Mouse (Mus musculus): ENCODE data around the gene Sec16b. TPM values are rescaled to one million over a fixed set of nuclear protein-coding genes. Genes with fewer than 3 reads are reported as not detected.

Sec16b gene
- polyA plus RNA-seq, 1 experiment from 2014 or later = 5.5 TPM

DNA sequence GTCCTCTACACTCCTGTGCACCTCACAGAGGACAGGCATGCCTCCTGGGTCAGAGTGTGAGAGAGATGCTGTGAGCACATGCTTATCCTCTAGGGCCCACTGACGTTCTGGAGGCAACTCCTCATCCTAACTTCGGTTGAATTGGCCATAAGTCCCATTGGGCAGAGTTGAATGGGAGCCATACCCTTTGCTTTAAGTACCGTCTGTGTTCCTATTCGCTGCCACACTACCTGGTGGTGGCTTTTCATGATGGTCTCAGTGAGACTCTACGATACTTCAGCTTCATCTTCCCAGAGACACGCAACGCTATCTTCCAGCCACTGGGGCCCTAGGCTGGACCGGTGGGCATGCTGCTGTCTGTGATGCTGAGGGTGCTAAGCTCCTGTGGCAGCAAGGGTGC, 38.5 kb downstream of the Sec16b start:
- Histone ChIP-seq H3K36me3 (ENCODE audit: control insufficient read depth, insufficient read depth, low read length) (no peaks in the 10 kb centered on the region), H3K4me2 (replicated peaks; ENCODE audit: low read depth) (no peak overlapping the region), H3K9me3 (ENCODE audit: control insufficient read depth, low read length) (no peaks in the 10 kb centered on the region), H3K27me3 (ENCODE audit: control insufficient read depth, insufficient read depth, low read length) (no peaks in the 10 kb centered on the region), H3K27ac (replicated peaks) (no peak overlapping the region), H3K4me1 (replicated peaks; ENCODE audit: control insufficient read depth, insufficient read depth) (no peaks in the 10 kb centered on the region), H3K4me3 (ENCODE audit: low read depth, low read length) (no peak overlapping the region), H3K9ac (ENCODE audit: low read length) (no peak overlapping the region)
- WGBS = 93% methylated on average over 8 of the region's 8 CpGs
- ATAC-seq (ENCODE audit: low FRiP score, low TSS enrichment) = no peak
- DNase-seq (ENCODE audit: low spot score) = no peak
- no peak for TF ChIP-seq CTCF (IDR thresholded peaks at IDR 0.05; ENCODE audit: low read depth)
- no peak for TF ChIP-seq EP300 (optimal IDR thresholded peaks at IDR 0.05)

DNA sequence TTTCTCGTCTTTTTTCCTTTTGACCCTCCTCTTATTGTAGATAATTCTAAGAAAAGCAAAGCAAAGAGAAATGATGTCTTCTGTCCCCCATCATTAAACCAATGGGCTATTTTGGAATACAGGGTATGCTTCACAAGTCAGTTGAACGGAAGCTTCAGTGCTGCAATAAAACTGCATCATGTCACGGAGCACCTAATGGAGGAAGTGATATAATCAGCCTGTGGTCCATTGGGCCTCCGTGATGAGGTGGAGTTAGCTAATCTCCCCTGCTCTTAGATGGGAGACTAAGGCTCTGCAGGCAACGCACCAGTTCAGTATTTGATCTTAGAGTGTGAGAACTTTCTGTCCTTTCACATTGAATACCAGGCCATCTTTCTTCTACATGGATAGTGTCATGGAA, 41.1 kb downstream of the Sec16b start:
- H3K4me1 ChIP-seq (replicated peaks; ENCODE audit: control insufficient read depth, insufficient read depth) = no peaks in the 10 kb centered on the region
- H3K27ac ChIP-seq (replicated peaks) = no peak overlapping the region
- no peak for ATAC-seq (ENCODE audit: low FRiP score, low TSS enrichment)
- no peak overlapping the region for H3K4me3 ChIP-seq (ENCODE audit: low read depth, low read length)
- 77% methylated on average over 5 of the region's 5 CpGs for WGBS
- no peaks in the 10 kb centered on the region for H3K27me3 ChIP-seq (ENCODE audit: control insufficient read depth, insufficient read depth, low read length)
- no peak for TF ChIP-seq CTCF (IDR thresholded peaks at IDR 0.05; ENCODE audit: low read depth)
- TF ChIP-seq EP300 (optimal IDR thresholded peaks at IDR 0.05) = no peak
- H3K36me3 ChIP-seq (ENCODE audit: control insufficient read depth, insufficient read depth, low read length) = no peaks in the 10 kb centered on the region
- DNase-seq (ENCODE audit: low spot score) = no peak
- no peaks in the 10 kb centered on the region for H3K9me3 ChIP-seq (ENCODE audit: control insufficient read depth, low read length)
- H3K4me2 ChIP-seq (replicated peaks; ENCODE audit: low read depth) = no peak overlapping the region
- no peak overlapping the region for H3K9ac ChIP-seq (ENCODE audit: low read length)

DNA sequence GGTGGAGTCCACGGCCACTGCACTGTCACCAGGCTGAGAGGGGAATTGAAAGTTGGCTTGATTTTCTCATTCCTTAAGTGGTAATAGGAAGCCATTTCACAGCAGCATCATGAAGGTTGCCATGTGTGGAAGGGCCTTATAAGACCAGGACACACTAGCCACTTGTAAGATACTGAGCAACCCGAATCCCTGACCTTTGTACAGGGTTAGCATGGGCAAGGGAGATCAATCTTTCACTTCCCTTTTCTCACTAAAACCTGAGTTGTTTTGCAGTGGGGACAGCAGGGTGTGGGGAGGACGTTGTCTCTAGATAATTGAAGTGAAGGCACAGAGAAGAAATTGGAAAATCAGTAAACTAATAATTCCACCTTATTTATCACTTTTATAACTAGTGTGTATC, 43.2 kb downstream of the Sec16b start:
- ATAC-seq (ENCODE audit: low FRiP score, low TSS enrichment) (no peak), DNase-seq (ENCODE audit: low spot score) (no peak)
- 58% methylated on average over 3 of the region's 3 CpGs for WGBS
- no peak for TF ChIP-seq CTCF (IDR thresholded peaks at IDR 0.05; ENCODE audit: low read depth)
- no peak for TF ChIP-seq EP300 (optimal IDR thresholded peaks at IDR 0.05)
- Histone ChIP-seq H3K9ac (ENCODE audit: low read length) (no peak overlapping the region), H3K4me3 (ENCODE audit: low read depth, low read length) (no peak overlapping the region), H3K27ac (replicated peaks) (no peak overlapping the region), H3K27me3 (ENCODE audit: control insufficient read depth, insufficient read depth, low read length) (no peaks in the 10 kb centered on the region), H3K9me3 (ENCODE audit: control insufficient read depth, low read length) (no peaks in the 10 kb centered on the region), H3K36me3 (ENCODE audit: control insufficient read depth, insufficient read depth, low read length) (no peaks in the 10 kb centered on the region), H3K4me2 (replicated peaks; ENCODE audit: low read depth) (no peak overlapping the region), H3K4me1 (replicated peaks; ENCODE audit: control insufficient read depth, insufficient read depth) (no peaks in the 10 kb centered on the region)

DNA sequence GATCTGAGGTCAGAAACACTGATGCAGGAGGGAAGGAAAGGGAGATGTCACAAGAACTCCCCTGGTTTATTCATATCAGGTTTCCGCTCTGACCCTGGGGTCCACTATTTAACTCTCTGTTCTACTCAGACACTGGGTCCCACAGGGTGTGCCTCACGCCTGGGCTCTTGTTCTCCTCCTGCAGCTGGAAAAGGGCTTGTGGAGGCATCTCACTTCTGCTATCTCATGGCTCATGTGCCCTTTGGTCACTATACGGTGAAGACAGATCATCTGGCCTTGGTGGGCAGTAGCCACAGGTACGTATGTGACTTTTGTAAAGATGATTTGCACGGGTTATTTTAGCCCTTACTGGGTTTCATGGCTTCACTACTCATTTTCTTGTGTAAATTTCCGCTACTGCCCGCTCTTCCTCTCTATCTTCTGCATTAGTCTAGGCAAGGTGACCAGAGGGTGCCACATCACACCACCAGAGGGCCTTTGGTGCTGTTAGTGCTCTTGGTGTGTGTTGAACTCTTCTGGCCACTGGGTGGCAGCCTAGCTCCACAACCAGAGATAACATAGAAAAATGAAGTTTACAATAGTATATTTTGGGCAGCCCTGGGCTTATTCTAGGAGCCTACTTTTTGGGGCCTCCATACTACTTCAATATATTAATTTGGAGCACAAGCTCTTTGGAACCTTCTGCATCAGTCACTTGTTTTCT, 46.4 kb downstream of the Sec16b start:
- WGBS = 67% methylated on average over 7 of the region's 7 CpGs
- ATAC-seq (ENCODE audit: low FRiP score, low TSS enrichment) = 0 out of 2 replicates have a peak, but pooled peaks have one; percentile 57
- TF ChIP-seq EP300 (optimal IDR thresholded peaks at IDR 0.05) (no peak), CTCF (IDR thresholded peaks at IDR 0.05; ENCODE audit: low read depth) (peak; percentile 99)

DNA sequence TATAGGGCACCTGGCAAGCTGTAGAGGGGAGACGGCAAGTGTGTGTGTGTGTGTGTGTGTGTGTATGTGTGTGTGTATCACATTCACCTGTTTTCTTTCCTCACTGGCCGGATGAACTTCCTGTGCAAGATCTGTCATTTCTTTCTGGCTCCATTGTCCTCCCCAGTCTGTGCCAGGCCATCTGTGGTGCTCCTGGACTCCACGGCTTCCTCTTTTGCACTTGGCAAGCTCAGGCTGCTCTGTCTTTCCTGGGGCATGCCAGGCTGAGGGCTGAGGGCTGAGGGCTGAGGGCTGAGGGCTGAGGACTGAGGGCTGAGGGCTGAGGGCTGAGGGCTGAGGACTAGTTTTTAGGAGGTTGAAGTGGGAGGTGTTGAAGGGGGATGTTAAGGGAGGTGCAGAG, 47.6 kb downstream of the Sec16b start:
- H3K9ac ChIP-seq (ENCODE audit: low read length) = no peak overlapping the region
- TF ChIP-seq CTCF (IDR thresholded peaks at IDR 0.05; ENCODE audit: low read depth) (no peak), EP300 (optimal IDR thresholded peaks at IDR 0.05) (no peak)
- DNase-seq (ENCODE audit: low spot score) (no peak), ATAC-seq (ENCODE audit: low FRiP score, low TSS enrichment) (no peak; the same call in 1 of the 2 replicates)
- H3K27me3 ChIP-seq (ENCODE audit: control insufficient read depth, insufficient read depth, low read length) = no peaks in the 10 kb centered on the region
- WGBS = 60% methylated on average over 3 of the region's 3 CpGs
- H3K4me3 ChIP-seq (ENCODE audit: low read depth, low read length) = no peak overlapping the region
- H3K36me3 ChIP-seq (ENCODE audit: control insufficient read depth, insufficient read depth, low read length) = no peaks in the 10 kb centered on the region
- no peaks in the 10 kb centered on the region for H3K9me3 ChIP-seq (ENCODE audit: control insufficient read depth, low read length)
- no peaks in the 10 kb centered on the region for H3K4me1 ChIP-seq (replicated peaks; ENCODE audit: control insufficient read depth, insufficient read depth)
- H3K4me2 ChIP-seq (replicated peaks; ENCODE audit: low read depth) = no peak overlapping the region
- no peak overlapping the region for H3K27ac ChIP-seq (replicated peaks)

More for the DNA sequence above, 46.4 kb downstream of the Sec16b start:
- Histone ChIP-seq H3K4me1 (replicated peaks; ENCODE audit: control insufficient read depth, insufficient read depth) (no peaks in the 10 kb centered on the region), H3K27ac (replicated peaks) (no peak overlapping the region), H3K9me3 (ENCODE audit: control insufficient read depth, low read length) (no peaks in the 10 kb centered on the region), H3K4me3 (ENCODE audit: low read depth, low read length) (no peak overlapping the region), H3K27me3 (ENCODE audit: control insufficient read depth, insufficient read depth, low read length) (no peaks in the 10 kb centered on the region), H3K9ac (ENCODE audit: low read length) (no peak overlapping the region), H3K36me3 (ENCODE audit: control insufficient read depth, insufficient read depth, low read length) (no peaks in the 10 kb centered on the region), H3K4me2 (replicated peaks; ENCODE audit: low read depth) (no peak overlapping the region)
- DNase-seq (ENCODE audit: low spot score) = peak; percentile 58

DNA sequence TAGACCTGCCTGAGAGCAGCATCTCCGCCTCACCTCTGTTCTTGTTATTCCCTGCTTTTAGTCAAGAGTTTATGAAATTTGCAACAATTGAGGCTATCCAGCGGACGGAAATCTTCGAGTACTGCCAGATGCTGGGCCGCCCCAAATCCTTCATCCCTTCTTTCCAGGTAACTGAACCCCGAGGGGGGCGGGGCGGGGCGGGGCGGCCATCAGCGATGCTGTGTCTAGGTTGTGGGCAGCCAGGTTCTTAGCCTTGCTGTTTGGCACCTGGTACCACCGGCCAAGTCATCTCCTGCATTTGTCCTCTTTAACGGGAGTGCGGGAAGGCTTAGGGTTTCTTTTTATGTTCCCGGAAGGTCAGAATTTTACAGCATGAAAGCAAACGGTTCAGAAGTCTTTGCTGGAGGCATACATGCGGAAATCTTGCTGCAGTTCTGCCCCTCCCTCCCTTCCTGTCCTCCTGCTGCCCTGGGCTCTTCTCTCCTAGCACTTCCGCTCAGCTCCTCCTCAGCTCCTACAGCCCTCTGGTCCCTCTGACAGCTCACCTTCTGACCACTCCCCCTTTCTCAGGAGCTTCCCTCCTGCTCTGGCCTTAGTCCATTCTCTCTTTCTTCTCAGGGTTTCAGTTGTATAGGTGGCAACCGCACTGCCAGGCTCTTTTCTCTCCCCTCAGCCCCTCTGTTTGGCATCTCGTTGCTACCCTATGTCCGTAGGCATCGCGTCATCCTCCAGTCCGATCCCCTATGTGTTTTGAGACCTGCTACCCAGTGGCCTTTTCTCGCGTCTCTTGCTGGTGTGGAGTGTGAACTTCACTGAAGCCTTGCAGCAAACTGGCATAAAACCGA, 48.4 kb downstream of the Sec16b start:
- ATAC-seq (ENCODE audit: low FRiP score, low TSS enrichment) = no peak
- 33% methylated on average over 27 of the region's 27 CpGs for WGBS

More for the DNA sequence above, 48.4 kb downstream of the Sec16b start:
- no peak overlapping the region for H3K9ac ChIP-seq (ENCODE audit: low read length)
- no peaks in the 10 kb centered on the region for H3K36me3 ChIP-seq (ENCODE audit: control insufficient read depth, insufficient read depth, low read length)
- no peak overlapping the region for H3K4me3 ChIP-seq (ENCODE audit: low read depth, low read length)
- DNase-seq (ENCODE audit: low spot score) = no peak
- H3K9me3 ChIP-seq (ENCODE audit: control insufficient read depth, low read length) = no peaks in the 10 kb centered on the region
- H3K4me2 ChIP-seq (replicated peaks; ENCODE audit: low read depth) = no peak overlapping the region; the same call in 1 of the 2 replicates
- no peaks in the 10 kb centered on the region for H3K4me1 ChIP-seq (replicated peaks; ENCODE audit: control insufficient read depth, insufficient read depth)
- H3K27me3 ChIP-seq (ENCODE audit: control insufficient read depth, insufficient read depth, low read length) = no peaks in the 10 kb centered on the region
- TF ChIP-seq EP300 (optimal IDR thresholded peaks at IDR 0.05) (no peak), CTCF (IDR thresholded peaks at IDR 0.05; ENCODE audit: low read depth) (no peak)
- no peak overlapping the region for H3K27ac ChIP-seq (replicated peaks)
